Mouse (Mus musculus) A20 (cell line): Measurements from ENCODE around the gene Abcb7.
A peak's percentile ranks its signal among the peaks of the same experiment; 100 is the strongest.
"Not testable (repeated sequence)": the region's sequence is repeated elsewhere in the genome, so short reads cannot be mapped to it uniquely, and the experiment has no call there.

Source experiments
- DNase-seq: peaks from one replicate; pipeline ENCODE4 v3.0.0-alpha.2; 2011; ENCODE audit warnings: low read depth, low spot score

Abcb7 gene

DNA sequence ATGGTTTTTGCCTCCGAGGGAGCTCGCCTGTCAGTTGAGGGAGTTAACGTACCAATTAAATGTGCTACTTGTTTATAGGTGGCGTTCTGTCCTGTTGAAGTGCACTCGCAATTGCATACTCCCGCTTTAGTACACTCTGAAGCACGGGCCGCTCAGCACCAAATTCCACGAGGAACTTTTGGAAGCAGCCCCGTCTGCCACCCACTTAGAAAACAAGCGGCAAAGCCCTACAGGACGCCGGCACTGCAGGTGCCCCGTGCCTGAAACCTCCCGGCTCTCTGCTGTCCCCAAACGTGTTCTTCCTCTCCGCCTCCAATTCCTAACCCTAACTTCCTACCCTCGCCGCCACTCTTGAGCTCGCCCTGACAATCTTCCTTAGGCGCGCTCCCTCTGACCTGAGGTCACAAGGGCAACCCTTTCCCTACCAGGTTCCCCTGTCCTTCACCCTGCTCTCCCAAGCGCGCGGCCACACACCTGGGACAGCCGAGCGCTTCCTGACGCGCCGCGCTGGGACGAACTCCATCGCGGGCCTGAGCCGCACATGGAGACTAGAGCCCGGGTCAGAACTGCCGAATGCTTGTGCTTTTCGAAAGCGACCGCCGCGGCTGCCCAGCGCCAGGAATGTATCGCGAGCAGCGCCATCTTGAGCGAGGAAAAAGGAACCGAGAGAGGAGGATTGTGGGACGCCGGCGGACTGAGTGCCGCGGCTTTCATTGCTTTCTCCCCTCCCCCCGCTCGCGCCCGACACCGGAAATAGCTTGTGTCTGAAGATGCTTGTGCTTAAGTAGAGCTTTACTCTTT is at the start of gene Abcb7:
TSS of gene Abcb7 (minus strand) at position 674 of the 801 bp plus-strand sequence.
- peak; percentile 89 for DNase-seq

DNA sequence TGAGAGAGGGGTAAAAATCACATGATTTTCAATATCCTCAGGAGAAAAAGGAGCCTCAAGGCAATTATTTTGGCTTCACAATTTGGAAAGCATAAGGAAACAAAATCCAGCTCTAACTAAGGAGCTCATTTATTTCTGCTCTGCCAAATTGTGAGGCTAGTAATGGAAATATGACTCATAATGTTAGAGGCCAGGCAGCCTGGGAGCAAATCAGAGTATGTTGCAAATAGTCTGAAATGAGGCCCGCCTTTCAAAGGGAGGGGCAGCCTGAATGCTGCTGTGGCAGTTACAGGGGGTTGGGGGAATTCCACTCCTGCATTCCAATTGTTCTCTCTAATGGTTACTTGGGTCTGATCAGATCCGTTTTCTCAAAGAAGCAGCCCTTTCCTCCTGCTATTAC is 48.1 kb upstream of the Abcb7 start:
- DNase-seq = no peak

DNA sequence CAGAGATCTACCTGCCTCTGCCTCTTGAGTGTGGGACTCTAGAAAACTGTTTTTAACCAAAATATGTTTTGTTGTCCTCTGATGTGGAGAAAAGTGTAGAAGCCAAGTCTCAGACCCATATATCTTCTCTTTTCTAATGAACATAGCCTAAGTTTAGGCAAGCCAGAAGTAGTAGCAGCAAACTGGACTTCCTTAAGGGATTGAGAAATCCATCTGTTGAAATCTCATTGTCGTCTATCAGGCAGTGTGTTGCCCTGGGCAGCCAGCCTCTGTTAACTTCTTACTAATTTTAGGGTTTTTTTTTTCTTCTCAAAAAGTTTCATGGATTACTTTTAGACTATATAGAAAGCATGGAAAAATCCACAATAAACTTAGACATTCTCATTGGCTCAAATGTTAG is 38.8 kb upstream of the Abcb7 start:
- DNase-seq = no peak

DNA sequence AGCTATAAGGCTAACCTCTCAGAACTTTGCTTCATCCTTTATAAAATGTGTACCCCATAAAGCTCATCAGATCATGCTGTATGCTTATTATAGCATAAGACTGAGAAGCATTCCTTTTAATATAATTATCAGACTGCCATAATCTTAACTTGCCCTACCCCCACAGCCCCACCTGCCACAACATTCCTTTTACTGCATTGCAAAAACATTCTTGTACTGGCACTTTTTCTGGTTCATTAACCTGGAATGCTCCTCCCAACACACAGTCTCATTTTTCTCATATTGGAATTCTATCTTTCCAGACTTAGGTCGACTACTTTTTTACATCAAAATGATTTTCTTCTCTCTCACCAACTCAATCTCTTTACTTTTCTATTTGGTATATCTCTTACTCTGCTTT is 19.8 kb upstream of the Abcb7 start:
- no peak for DNase-seq

DNA sequence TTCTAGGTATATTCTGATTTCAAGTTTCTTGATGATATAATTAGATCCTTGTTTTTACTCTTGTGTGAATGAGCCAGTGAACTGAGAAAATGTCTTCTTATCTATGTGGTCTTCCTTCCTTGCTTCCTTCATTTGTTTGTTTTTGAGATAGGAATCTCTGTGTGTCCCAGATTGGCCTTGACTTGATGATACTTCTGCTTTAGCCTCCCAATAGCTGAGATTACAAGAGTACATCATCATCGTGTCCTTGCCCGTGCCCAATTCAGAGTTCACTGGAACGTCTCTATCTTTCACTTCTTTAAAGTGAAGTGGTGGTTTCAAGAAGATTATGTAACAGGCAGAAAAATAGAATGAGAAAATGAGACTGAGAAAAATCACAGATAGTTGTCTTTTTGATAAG is 14.5 kb upstream of the Abcb7 start:
- DNase-seq = no peak

DNA sequence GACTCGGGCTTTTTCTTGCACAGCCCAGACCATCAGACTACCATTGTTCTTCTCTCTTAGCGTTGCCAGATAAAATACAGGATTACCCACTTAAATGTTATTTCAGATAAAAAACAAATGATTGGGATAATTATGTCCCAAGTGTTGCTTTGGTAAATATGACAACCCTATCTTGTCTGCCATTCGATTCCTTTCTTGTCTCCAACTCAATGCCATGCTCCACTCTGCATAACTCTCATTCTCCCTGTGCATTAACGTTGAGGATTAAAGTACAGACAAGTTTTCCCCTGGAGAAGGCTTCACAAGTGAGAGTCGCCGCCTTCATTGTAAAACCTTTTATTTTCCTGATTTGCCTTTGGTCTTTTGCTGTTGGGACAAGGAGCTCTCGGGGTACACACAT is 339 bp upstream of the Abcb7 start:
- no peak for DNase-seq

DNA sequence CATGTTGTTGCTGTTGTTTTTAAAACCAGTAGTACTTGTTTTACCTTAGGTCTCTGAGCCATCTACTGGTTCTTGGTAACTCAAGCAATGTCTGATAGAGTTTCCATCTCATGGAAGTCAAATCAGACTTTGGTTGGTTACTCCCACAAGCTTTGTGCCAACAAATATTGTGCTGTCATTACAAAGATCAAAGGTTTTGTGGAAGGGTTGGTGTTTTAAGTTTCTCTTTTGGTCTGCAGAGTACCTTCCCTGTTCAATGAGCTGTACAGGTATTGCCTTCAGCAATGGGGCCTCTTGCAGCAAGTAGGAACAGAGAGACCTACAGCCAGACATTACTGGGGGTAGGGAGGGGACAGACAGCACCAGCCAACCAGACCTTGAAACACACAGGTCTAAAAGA is 5.5 kb downstream of the Abcb7 start:
- peak; percentile 27 for DNase-seq

DNA sequence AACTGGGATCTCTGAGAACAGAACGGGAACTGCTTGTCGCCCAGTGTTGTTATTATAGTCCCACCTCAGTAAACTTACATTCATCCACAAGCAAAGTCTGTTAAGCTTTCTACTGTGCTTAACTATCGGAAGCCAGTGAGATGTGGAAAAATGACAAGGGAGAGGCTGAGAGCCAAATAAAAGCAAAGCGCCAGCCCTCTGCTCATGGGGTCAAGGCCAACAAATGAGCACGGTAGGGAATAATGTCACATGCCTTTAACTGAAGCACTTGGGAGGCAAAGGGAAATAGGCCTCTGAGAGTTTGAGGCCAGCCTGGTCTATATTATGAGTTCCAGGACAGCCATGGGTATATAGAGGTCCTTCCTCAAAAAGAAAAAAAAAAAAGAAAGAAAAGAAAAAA is 11.2 kb downstream of the Abcb7 start:
- no peak for DNase-seq

DNA sequence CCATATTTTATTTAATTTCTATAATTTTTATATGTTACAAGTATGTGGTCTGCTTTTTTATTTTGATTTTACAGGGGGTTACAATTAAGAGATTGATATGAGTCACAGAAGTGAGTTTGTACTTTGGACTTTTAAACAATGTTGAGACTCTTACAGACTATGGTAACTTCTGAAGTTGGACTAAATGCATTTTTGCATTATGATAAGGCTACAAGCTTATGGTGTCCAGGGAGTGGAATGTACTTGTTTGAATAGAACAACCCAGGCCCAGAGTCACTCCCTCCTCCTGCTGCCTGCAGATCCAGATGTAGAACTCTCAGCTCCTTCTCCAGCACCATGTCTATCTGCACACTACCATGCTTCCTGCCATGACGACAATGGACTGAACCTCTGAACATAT is 12.5 kb downstream of the Abcb7 start:
- DNase-seq = no peak

DNA sequence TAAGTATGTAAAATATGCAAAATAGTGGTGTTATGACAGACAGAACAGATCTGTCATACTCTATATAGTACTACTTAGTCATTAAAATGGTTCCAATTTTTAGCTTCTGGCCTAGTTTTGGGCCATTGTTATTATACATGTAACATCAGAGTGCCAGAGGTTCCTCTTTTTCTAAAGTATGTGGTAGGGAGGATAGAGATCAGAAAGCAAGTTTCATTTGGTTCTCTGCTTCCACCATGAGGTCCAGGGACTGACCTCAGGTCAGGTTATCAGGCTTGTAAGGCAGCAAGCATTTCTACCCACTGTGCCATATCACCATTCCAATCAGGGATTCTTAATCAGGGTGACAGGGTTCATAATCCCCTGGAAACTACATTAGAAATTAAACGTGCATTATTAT is 16.1 kb downstream of the Abcb7 start:
- peak; percentile 21 for DNase-seq

DNA sequence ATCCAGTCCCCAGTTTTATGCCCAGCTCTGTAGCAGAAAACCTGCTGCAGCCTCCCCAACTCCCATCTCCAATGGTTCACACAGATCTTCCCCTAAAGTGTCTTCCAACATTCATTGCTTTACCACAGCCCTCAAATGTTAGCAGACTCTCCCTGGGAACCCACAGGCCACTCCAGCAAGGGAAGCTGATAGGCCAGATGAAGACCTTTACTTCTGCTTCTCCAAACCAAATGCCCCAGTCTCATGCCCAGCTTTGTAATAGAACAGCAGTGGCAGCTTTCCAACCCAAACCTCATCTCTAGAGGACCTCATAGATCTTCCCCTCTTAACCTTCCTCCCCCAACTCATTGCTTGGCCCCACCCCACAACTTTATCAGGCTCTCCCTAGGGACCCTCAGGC is 54.0 kb downstream of the Abcb7 start:
- DNase-seq = no peak

DNA sequence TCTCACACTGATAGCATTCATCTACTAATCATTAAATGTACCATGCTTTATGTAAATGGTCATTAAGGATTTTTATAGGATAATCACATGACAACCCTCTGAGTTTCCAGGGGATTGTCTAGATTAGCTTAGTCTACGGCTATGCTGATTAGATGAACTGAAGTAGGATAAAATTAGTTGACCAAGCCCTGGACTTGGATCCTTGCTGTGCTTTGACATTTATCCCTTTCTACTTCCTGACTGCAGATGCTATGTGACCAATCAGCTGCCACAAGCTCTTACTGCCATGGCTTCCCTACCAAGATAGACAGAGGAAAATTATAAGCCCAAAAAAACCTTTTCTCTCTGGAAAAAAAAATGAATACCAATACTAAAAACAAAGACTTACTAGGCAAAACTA is 57.8 kb downstream of the Abcb7 start:
- DNase-seq = no peak

DNA sequence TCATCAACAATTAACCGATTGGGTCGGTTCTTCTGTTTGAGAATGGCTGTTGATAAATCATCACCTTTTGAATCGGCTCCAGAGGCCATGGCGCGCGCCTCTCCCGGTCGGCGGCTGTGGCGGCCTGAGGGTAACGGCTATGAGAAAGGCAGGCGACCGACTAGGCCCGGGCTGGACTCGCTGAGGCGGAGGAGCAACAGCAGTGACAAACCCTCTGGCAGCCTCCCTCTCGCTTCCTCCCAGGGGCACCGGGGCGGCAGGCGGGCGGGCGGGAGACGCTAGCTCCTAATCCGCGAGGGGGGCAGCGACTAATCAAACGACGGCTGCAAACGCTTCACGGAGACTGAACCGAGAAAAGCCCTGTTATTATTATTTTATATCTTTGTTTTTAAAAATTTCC is 65.5 kb downstream of the Abcb7 start:
- not testable (repeated sequence) for DNase-seq

DNA sequence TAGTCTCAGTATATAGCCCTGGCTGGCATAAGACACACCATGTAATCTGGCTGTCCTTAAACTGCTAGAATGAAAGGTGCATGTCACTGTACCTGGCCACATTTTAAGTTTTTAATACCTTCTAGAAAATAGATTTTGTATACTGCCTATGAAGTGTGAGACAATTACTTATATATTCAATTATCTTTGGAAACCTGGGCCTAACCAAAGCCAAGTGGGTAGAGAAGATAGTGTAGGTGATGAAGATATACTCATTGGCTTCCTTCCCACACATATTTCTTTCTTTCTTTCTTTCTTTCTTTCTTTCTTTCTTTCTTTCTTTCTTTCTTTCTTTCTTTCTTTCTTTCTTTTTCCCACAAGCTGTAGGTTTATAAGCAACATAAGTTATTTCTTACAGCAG is 121.9 kb downstream of the Abcb7 start:
- no peak for DNase-seq

DNA sequence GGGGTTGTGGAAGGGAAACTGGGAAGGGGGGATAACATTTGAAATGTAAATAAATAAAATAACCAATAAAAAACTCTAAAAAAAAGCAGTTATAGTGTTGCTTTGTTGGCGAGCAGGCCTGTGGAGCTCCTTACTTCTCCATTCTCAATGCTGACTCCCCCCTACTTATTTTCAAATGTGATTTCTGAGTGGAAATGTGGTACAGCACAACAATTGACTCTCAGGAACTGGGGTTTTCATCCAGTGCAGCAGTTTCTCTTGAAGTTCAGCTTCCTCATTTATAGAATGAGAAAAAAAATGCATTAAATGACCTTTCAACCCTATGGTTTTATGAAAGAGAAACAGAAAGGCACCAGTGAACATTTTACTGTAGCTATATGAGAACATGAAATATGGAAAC is 133.8 kb downstream of the Abcb7 start:
- DNase-seq = no peak

DNA sequence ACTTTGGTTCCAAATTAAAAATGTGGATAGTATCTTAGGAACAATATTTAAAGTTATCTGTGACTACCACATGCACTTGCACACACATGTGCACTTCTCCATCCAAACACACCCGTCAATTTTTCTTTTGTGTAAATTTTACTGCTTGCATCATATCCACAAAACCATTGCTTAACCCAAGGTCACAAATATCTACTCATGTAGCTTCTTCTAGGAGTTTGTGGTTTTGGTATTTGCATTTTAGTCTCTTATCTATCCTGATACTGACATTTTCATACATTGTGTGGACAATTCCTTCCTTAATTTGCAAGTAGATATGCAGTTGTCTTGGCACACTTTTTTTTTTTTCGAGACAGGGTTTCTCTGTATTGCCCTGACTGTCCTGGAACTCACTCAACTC is 149.3 kb downstream of the Abcb7 start:
- DNase-seq = no peak

DNA sequence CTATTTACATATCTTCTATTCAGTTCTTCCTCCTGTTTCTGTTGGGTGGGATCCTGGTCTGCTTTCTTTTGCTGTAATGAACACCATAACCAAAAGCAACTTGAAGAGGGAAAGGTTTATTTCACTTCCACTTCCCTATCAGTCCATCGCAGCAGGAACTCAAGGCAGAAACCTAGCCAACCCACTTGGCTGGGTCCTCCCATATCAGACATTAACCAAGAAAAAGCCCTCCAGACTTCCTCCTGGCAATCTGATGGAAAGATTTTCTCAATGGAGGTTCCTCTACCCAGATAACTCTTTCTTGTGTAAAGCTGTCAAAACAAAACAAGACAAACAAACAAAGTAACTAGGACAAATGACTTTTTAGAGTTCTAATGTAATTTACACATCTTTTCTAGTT is 151.2 kb downstream of the Abcb7 start:
- peak; percentile 9 for DNase-seq

DNA sequence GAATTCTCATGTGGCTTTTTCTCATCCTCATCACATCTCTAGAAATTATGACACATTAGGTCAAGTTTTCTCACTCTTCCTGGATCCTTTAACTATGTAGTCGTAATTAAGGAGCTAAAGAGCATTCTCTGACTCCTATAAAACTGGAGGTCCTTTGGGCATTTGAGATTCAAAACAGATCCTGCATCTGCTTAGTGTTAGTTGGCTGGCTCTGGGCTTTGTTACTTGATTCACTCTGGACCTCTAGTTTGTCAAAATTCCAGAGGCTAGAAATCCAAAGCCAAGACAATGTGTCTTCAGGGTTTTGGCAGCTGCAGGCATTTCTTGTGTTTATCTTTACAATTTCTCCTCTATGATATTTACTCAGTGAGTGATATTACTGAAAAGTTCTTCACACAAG is 157.1 kb downstream of the Abcb7 start:
- DNase-seq = no peak
